Mouse (Mus musculus) ES-E14 (cell line): ENCODE data around the gene Sytl3. TPM values are rescaled to one million over a fixed set of nuclear protein-coding genes. Genes with fewer than 3 reads are reported as not detected.

Source experiments
- DNase-seq: peaks from one replicate; pipeline ENCODE4 v3.0.0-alpha.2; 2013; ENCODE audit warnings: low read depth, low spot score
- H3K27ac ChIP-seq: 2 replicates; pipeline ENCODE4 v1.5.1; 2012; ENCODE audit warnings: low read depth, mild to moderate bottlenecking, low read length, moderate library complexity, mixed read lengths; ENCODE audit not compliant: poor library complexity, insufficient read depth, severe bottlenecking
- H3K36me3 ChIP-seq: 2 replicates; pipeline ENCODE4 v1.6.1; 2012; ENCODE audit warnings: mild to moderate bottlenecking, low read length, moderate library complexity, mixed read lengths; ENCODE audit not compliant: control insufficient read depth, poor library complexity, insufficient read depth, severe bottlenecking
- H3K4me1 ChIP-seq, 2 experiments: fragments of 150-350 bp in 1 of 2; sonication (generic) in 1 of 2; 2 replicates each; pipeline ENCODE4 v1.6.1; 2012; ENCODE audit warnings: low read length in 2 of 2, mild to moderate bottlenecking in 1 of 2, mixed read lengths in 1 of 2; ENCODE audit not compliant: control insufficient read depth in 2 of 2, insufficient read depth in 2 of 2, poor library complexity in 1 of 2
- H3K4me3 ChIP-seq, 2 experiments: fragments of 150-350 bp in 1 of 2; sonication (generic) in 1 of 2; 2 replicates each; pipeline ENCODE4 v1.5.1; 2012; ENCODE audit warnings: low read length in 2 of 2, low read depth in 1 of 2, mild to moderate bottlenecking in 1 of 2, mixed read lengths in 1 of 2; ENCODE audit not compliant: insufficient read depth in 1 of 2, poor library complexity in 1 of 2, severe bottlenecking in 1 of 2
- H3K9ac ChIP-seq: 2 replicates; pipeline ENCODE4 v1.6.1; 2012; ENCODE audit warnings: low read depth, mild to moderate bottlenecking, low read length, mixed read lengths; ENCODE audit not compliant: poor library complexity, insufficient read depth, severe bottlenecking
- H3K9me3 ChIP-seq: fragments of 150-350 bp; sonication (generic); 2 replicates; pipeline ENCODE4 v1.6.1; 2012; ENCODE audit warnings: low read depth, mild to moderate bottlenecking, low read length; ENCODE audit not compliant: control insufficient read depth, insufficient read depth
- CHD2 ChIP-seq: IDR thresholded peaks from 2 replicates; pipeline ENCODE4 v1.6.1; 2014; ENCODE audit warnings: mild to moderate bottlenecking, low read depth, low read length, inconsistent platforms
- HCFC1 ChIP-seq: IDR thresholded peaks from 2 replicates; pipeline ENCODE4 v1.6.1; 2012; ENCODE audit warnings: low read length, inconsistent platforms, borderline replicate concordance; ENCODE audit not compliant: insufficient read depth
- MAFK ChIP-seq: IDR thresholded peaks from 2 replicates; pipeline ENCODE4 v1.6.1; 2014; ENCODE audit warnings: mild to moderate bottlenecking, low read depth, low read length, inconsistent platforms; ENCODE audit not compliant: insufficient read depth
- ZC3H11A ChIP-seq: IDR thresholded peaks from 2 replicates; pipeline ENCODE4 v1.6.1; 2012; ENCODE audit warnings: low read depth, mild to moderate bottlenecking, inconsistent platforms, low read length, borderline replicate concordance
- ZNF384 ChIP-seq: IDR thresholded peaks from 2 replicates; pipeline ENCODE4 v1.6.1; 2012; ENCODE audit warnings: low read depth, low read length, inconsistent platforms
- in situ Hi-C, 2 experiments: fragments of 600-800 bp; cut with MboI; formaldehyde crosslinking; loops; one replicate each; pipeline ENCODE4 v1.15.1; 2025; ENCODE audit warnings: low sequenced_read_pairs in 2 of 2, inconsistent platforms in 1 of 2; ENCODE audit not compliant: unreplicated experiment in 2 of 2
- total RNA-seq: library from RNA; depleted of rRNA; stranded (reverse); fragments of 300-350 nt; gene quantifications from 2 replicates; pipeline ENCODE4 v1.2.3, GENCODE M21; 2012

The Sytl3 gene
- total RNA-seq, 1 experiment = 7.0 TPM

DNA sequence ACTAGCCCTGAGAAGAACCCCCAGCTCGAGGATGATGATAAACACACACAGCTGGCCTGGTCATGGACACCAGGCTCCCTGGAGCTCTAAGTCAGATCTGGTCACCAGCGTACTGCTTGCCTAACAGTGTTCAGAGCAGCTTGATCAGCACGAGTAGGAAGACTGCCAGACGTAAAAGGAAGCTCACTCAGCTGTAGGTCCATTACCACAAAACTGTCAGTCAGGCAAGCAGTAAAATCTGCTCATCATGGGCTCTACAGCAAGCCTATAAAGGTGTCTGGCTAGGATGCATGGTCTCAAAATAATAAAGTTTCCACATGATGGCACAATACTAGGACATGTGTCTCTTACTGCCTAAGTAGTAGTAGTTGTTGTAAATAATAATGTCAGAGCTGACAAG lies 110.7 kb downstream of the Sytl3 start:
- in situ Hi-C loops = no loop called here
- no peak for DNase-seq
- TF ChIP-seq MAFK (no peak), ZNF384 (no peak), ZC3H11A (no peak), CHD2 (no peak), HCFC1 (no peak)
- peaks cover 14% of the 10 kb centered on the region; the same call in 1 of the 2 replicates for H3K36me3 ChIP-seq
- H3K4me1 ChIP-seq = peaks cover 7 to 37% of the 10 kb centered on the region in 2 experiments; a peak in 3 of 4 replicates
- no peaks in the 10 kb centered on the region for H3K9me3 ChIP-seq
- no peak overlapping the region for H3K4me3 ChIP-seq
- no peak overlapping the region for H3K9ac ChIP-seq
- H3K27ac ChIP-seq = no peak overlapping the region

DNA sequence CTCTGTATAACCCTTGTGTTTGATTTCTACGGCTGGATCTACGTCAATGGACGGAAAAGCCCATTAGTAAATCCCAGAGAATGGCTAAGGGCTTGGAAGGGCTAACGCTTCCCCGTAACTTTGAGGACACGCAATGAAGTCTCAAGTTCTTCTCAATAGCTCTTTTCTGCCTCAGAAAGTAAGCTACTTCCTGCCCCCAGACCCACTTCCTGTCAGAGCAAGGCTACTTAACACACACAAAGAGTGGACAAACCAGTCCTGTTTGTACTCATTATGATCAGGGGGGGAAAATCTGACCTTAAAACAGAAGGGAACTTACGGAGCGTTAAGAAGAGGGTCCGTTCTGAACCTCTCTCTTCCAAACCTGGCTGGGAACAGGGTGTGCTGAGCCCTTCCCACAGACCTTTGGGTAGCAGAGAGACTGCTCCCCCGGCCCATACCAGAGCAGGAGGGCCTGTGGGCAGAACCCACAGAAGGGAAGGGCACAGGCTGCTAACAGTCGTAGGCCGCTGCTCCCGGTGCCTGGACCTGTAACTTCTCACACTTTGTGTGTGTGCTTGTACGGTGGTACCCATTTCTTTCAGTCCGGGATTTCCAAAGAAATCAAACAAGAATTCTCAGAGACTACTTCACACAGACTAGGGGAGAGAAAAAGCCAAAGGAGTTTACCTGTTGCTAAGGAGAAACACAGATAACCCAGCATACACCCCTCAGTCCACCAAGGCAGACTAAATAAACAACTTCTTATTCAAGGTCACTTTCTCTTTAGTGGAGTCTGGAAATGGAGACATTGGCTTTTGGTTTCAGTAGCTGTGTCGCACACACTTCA lies 113.0 kb downstream of the Sytl3 start:
- in situ Hi-C loops = no loop called here
- H3K36me3 ChIP-seq = peaks cover 10% of the 10 kb centered on the region; the same call in 1 of the 2 replicates
- no peak for DNase-seq
- no peak for TF ChIP-seq ZNF384
- TF ChIP-seq HCFC1 = no peak
- no peak for TF ChIP-seq ZC3H11A
- TF ChIP-seq CHD2 = no peak
- TF ChIP-seq MAFK = no peak
- H3K27ac ChIP-seq = no peak overlapping the region
- no peak overlapping the region for H3K9ac ChIP-seq
- no peaks in the 10 kb centered on the region for H3K9me3 ChIP-seq
- no peak overlapping the region for H3K4me3 ChIP-seq
- peaks cover 7 to 21% of the 10 kb centered on the region in 2 experiments; a peak in 3 of 4 replicates for H3K4me1 ChIP-seq

DNA sequence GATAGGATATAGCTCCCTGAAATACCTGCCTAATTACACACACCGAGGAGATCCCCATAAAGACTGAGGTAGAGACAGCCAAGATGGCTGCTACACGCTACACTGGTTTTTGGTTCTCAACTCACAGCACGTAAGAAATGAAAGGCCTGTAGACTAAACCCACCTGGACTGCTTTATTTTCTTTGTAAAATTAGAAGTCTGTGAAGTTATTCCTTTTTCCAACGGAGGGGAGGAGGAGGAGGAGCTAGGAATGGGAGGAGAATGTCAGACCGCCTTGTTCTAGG lies 113.5 kb downstream of the Sytl3 start:
- H3K4me3 ChIP-seq = no peak overlapping the region
- in situ Hi-C loops = no loop called here
- no peak overlapping the region for H3K9ac ChIP-seq
- peaks cover 12 to 20% of the 10 kb centered on the region in 2 experiments for H3K4me1 ChIP-seq
- TF ChIP-seq CHD2 (no peak), ZNF384 (no peak), HCFC1 (no peak), ZC3H11A (no peak), MAFK (no peak)
- DNase-seq = no peak
- H3K36me3 ChIP-seq = peaks cover 10% of the 10 kb centered on the region; the same call in 1 of the 2 replicates
- H3K27ac ChIP-seq = no peak overlapping the region
- no peaks in the 10 kb centered on the region for H3K9me3 ChIP-seq

DNA sequence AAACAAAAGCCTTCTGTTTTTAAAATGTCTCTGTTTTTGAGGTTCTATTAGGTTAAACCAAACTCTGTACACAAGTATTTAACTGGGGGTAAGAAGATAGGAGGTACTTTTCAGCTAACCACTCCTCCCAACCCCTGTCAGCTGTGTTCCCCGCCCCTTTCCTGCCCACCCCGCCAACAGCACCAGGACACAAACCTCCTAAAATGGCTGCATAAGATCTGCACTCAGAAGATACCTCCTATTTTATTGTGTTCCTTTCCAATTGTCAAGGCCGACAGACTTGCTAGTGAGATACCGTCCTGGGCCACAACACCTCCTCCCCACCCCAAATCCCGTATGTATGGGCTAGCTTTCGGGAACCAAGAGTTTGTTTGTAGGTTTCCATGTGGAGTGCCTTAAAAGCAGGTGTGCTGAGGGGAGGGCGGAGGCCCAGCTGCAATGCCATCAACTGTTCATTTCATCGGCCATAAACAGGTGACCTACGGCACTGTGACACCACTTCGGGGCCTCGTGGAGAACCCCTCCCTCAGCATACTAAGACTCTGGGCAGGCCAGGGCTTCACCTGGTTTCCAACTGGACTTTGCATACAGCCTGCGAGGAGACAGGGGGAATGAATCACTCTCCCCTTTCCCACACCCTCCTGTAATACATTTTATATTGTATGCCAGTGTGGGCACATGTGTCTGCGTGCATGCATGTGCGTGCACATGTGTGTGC lies 114.5 kb downstream of the Sytl3 start:
- Histone ChIP-seq H3K4me1 (peaks cover 12 to 19% of the 10 kb centered on the region in 2 experiments), H3K4me3 (no peak overlapping the region), H3K9me3 (no peaks in the 10 kb centered on the region), H3K9ac (0 out of 2 replicates have a peak overlapping the region, but pooled peaks have one; percentile 12), H3K36me3 (peaks cover 10% of the 10 kb centered on the region; the same call in 1 of the 2 replicates), H3K27ac (no peak overlapping the region; the same call in 1 of the 2 replicates)
- in situ Hi-C loops = no loop called here
- no peak for DNase-seq
- no peak for TF ChIP-seq ZNF384
- no peak for TF ChIP-seq CHD2
- TF ChIP-seq HCFC1 = no peak
- no peak for TF ChIP-seq ZC3H11A
